Mouse (Mus musculus) limb, embryonic 14.5 days (tissue): ENCODE data around the gene Accs. TPM values are rescaled to one million over a fixed set of nuclear protein-coding genes. Genes with fewer than 3 reads are reported as not detected.

ENCODE experiments used
- ATAC-seq: fragments of 200-750 bp; cut with Nextera tagmentation; 2 replicates; pipeline ENCODE4 v1.8.0; 2017; ENCODE audit warnings: low read depth, moderate number of reproducible peaks, moderate TSS enrichment; ENCODE audit not compliant: low FRiP score
- DNase-seq: peaks from one replicate; pipeline ENCODE4 v3.0.0-alpha.2; 2015; ENCODE audit warnings: low spot score
- H3K27ac ChIP-seq: fragments of 300-500 bp; sonication (generic); replicated peaks from 2 replicates; pipeline ENCODE4 v1.5.1; 2014; ENCODE audit warnings: low read depth, mild to moderate bottlenecking, low read length, moderate library complexity, mixed read lengths
- H3K27me3 ChIP-seq: fragments of 300-500 bp; sonication (generic); 2 replicates; pipeline ENCODE4 v1.6.1; 2014; ENCODE audit warnings: low read length, mixed read lengths; ENCODE audit not compliant: control insufficient read depth, insufficient read depth
- H3K36me3 ChIP-seq: fragments of 300-500 bp; sonication (generic); 2 replicates; pipeline ENCODE4 v1.6.1; 2014; ENCODE audit warnings: mild to moderate bottlenecking, low read length, moderate library complexity, mixed read lengths; ENCODE audit not compliant: control insufficient read depth, insufficient read depth
- H3K4me1 ChIP-seq: fragments of 300-500 bp; sonication (generic); 2 replicates; pipeline ENCODE4 v1.6.1; 2014; ENCODE audit warnings: antibody characterized with exemption, low read length, mixed read lengths; ENCODE audit not compliant: control insufficient read depth, insufficient read depth
- H3K4me2 ChIP-seq: fragments of 300-500 bp; sonication (generic); replicated peaks from 2 replicates; pipeline ENCODE4 v1.6.1; 2014; ENCODE audit warnings: low read depth, mild to moderate bottlenecking, low read length, moderate library complexity; ENCODE audit not compliant: severe bottlenecking
- H3K4me3 ChIP-seq: fragments of 300-500 bp; sonication (generic); replicated peaks from 2 replicates; pipeline ENCODE4 v1.5.1; 2014; ENCODE audit warnings: low read length
- H3K9ac ChIP-seq: fragments of 300-500 bp; sonication (generic); 2 replicates; pipeline ENCODE4 v1.6.1; 2014; ENCODE audit warnings: mild to moderate bottlenecking, low read depth, low read length, moderate library complexity; ENCODE audit not compliant: severe bottlenecking
- H3K9me3 ChIP-seq: fragments of 300-500 bp; sonication (generic); 2 replicates; pipeline ENCODE4 v1.6.1; 2016; ENCODE audit warnings: low read length; ENCODE audit not compliant: control insufficient read depth
- POLR2A ChIP-seq: fragments of 200-500 bp; IDR thresholded peaks from 2 replicates; pipeline ENCODE4 v1.8.0; 2012; ENCODE audit warnings: inconsistent platforms, mild to moderate bottlenecking, moderate library complexity, borderline replicate concordance; ENCODE audit not compliant: insufficient read depth, insufficient read length; ENCODE audit errors: extremely low read depth
- WGBS: fragments of 180-500 bp; shearing (Covaris S2); extraction: QIAGEN DNeasy Blood & Tissue Kit; methylation state at CpG from one replicate; pipeline ENCODE4 v1.1.7; 2014; 5-methylcytosine and 5-hydroxymethylcytosine counted together
- polyA plus RNA-seq, 2 experiments: library from polyadenylated mRNA; depleted of rRNA in 1 of 2; stranded (reverse) in 1 of 2; unstranded in 1 of 2; fragments of >200 nt; fragmentation: Nextera tagmentation in 1 of 2; extraction: Ambion mirVana in 1 of 2; gene quantifications; 2 replicates each; pipeline versions ENCODE4 v1.2.1 to v1.2.3; 2012 to 2014

Gene Accs
- polyA plus RNA-seq (2012; rRNA removed) (28.6 and 32.3 TPM in 2 replicates), polyA plus RNA-seq (2014; fragmentation: Nextera tagmentation; extraction: Ambion mirVana) (8.2 and 8.3 TPM in 2 replicates)

GRCm38 (mm10) chr2:93849505-93850089 is at the start of gene Accs:
Gene Accs (minus strand): TSS chr2:93849943.
- peak; percentile 89 for ATAC-seq
- peak within 1 kb of the TSS; percentile 71 for H3K27ac ChIP-seq
- WGBS = 0% methylated on average over 28 of the region's 28 CpGs

GRCm38 (mm10) chr2:93891611-93892280 is 42.0 kb upstream of the Accs start:
- Histone ChIP-seq H3K4me3 (no peak overlapping the region), H3K36me3 (no peaks in the 10 kb centered on the region), H3K27me3 (no peaks in the 10 kb centered on the region), H3K27ac (peak overlapping the region; percentile 48; the same call in 1 of the 2 replicates), H3K9ac (no peak overlapping the region), H3K4me2 (no peak overlapping the region), H3K4me1 (peaks cover 9% of the 10 kb centered on the region), H3K9me3 (no peaks in the 10 kb centered on the region)
- no peak for TF ChIP-seq POLR2A
- WGBS = 17% methylated on average over 8 of the region's 9 CpGs
- ATAC-seq (peak; percentile 74; the same call in 1 of the 2 replicates), DNase-seq (peak; percentile 41)

More at GRCm38 (mm10) chr2:93849505-93850089, at the start of gene Accs:
- Histone ChIP-seq H3K4me1 (peaks cover 11% of the 10 kb centered on the region), H3K9ac (peak within 1 kb of the TSS; percentile 69), H3K9me3 (no peaks in the 10 kb centered on the region), H3K4me3 (peak within 1 kb of the TSS; percentile 61), H3K4me2 (peak within 1 kb of the TSS; percentile 75), H3K36me3 (peaks cover 2% of the 10 kb centered on the region), H3K27me3 (no peaks in the 10 kb centered on the region)
- peak; percentile 92 for DNase-seq
- TF ChIP-seq POLR2A = peak; percentile 47; the same call in 1 of the 2 replicates

GRCm38 (mm10) chr2:93890143-93890542 is 40.4 kb upstream of the Accs start:
- no peaks in the 10 kb centered on the region for H3K9me3 ChIP-seq
- H3K27ac ChIP-seq = no peak overlapping the region
- no peaks in the 10 kb centered on the region for H3K27me3 ChIP-seq
- no peak overlapping the region for H3K4me2 ChIP-seq
- H3K36me3 ChIP-seq = no peaks in the 10 kb centered on the region
- TF ChIP-seq POLR2A = no peak
- 71% methylated on average over 8 of the region's 8 CpGs for WGBS
- peaks cover 9% of the 10 kb centered on the region for H3K4me1 ChIP-seq
- H3K9ac ChIP-seq = no peak overlapping the region
- ATAC-seq = no peak
- no peak for DNase-seq
- no peak overlapping the region for H3K4me3 ChIP-seq

GRCm38 (mm10) chr2:93889071-93889470 is 39.3 kb upstream of the Accs start:
- Histone ChIP-seq H3K4me2 (no peak overlapping the region), H3K4me1 (peaks cover 9% of the 10 kb centered on the region), H3K27me3 (no peaks in the 10 kb centered on the region), H3K27ac (no peak overlapping the region), H3K36me3 (no peaks in the 10 kb centered on the region), H3K9me3 (no peaks in the 10 kb centered on the region), H3K9ac (no peak overlapping the region), H3K4me3 (no peak overlapping the region)
- DNase-seq (no peak), ATAC-seq (no peak)
- WGBS = 85% methylated on average over 7 of the region's 7 CpGs
- no peak for TF ChIP-seq POLR2A

GRCm38 (mm10) chr2:93888366-93888765 is 38.6 kb upstream of the Accs start:
- no peak overlapping the region for H3K4me3 ChIP-seq
- no peaks in the 10 kb centered on the region for H3K27me3 ChIP-seq
- no peak for TF ChIP-seq POLR2A
- no peak overlapping the region for H3K4me2 ChIP-seq
- ATAC-seq (no peak), DNase-seq (no peak)
- no peaks in the 10 kb centered on the region for H3K9me3 ChIP-seq
- no peak overlapping the region for H3K27ac ChIP-seq
- peaks cover 9% of the 10 kb centered on the region for H3K4me1 ChIP-seq
- no peak overlapping the region for H3K9ac ChIP-seq
- H3K36me3 ChIP-seq = no peaks in the 10 kb centered on the region
- WGBS = 86% methylated on average over 6 of the region's 6 CpGs
